In genomic region chr13:23757211-23757773, GRCm38 (mm10) we compare ENCODE assay signal across 8 mouse cellular contexts. TPM values are rescaled to one million over a fixed set of nuclear protein-coding genes. Genes with fewer than 3 reads are reported as not detected.
DNase-seq lines count a peak whose midpoint lies in the region; ATAC-seq lines count a peak whose summit lies in the region.

No protein-coding gene starts in this region.

- peak overlapping the region; percentile 76 for H3K27ac ChIP-seq in hindbrain, embryonic 14.5 days
- H3K27ac ChIP-seq in midbrain, embryonic 11.5 days (ENCODE audit: low read depth, low read length), result peak overlapping the region; percentile 70

- peaks cover 17% of the 10 kb centered on the region for H3K4me1 ChIP-seq in hindbrain, embryonic 14.5 days (replicated peaks; ENCODE audit: control insufficient read depth, insufficient read depth, low read length)
- H3K4me1 ChIP-seq in midbrain, embryonic 11.5 days (ENCODE audit: control insufficient read depth, insufficient read depth, low read length), result peaks cover 20% of the 10 kb centered on the region

- peak overlapping the region; percentile 62 for H3K9ac ChIP-seq in hindbrain, embryonic 14.5 days
- H3K9ac ChIP-seq in midbrain, embryonic 11.5 days (ENCODE audit: low read length), result peak overlapping the region; percentile 71

- H3K4me2 ChIP-seq in hindbrain, embryonic 14.5 days (replicated peaks), result peak overlapping the region; percentile 71
- peak overlapping the region; percentile 45 for H3K4me2 ChIP-seq in midbrain, embryonic 11.5 days

- intact Hi-C loops in gastrocnemius, postnatal 36 days (cut with DNase I), result loop anchor here (10.0 kb wide), 1 partner anchor 1712 kb away; the partner anchor contains the start of genes Hist1h2ag, Hist1h2bj and Hist1h4i

- H3K9me3 ChIP-seq in hindbrain, embryonic 14.5 days (ENCODE audit: control insufficient read depth, low read length), result no peaks in the 10 kb centered on the region
- no peaks in the 10 kb centered on the region for H3K9me3 ChIP-seq in midbrain, embryonic 11.5 days (ENCODE audit: control insufficient read depth, low read length)

- peak overlapping the region; percentile 33 for H3K4me3 ChIP-seq in hindbrain, embryonic 14.5 days (replicated peaks; ENCODE audit: low read length)
- H3K4me3 ChIP-seq in midbrain, embryonic 11.5 days (ENCODE audit: low read depth, low read length), result peak overlapping the region; percentile 19

- peak; percentile 62 for DNase-seq in spleen, adult 12 weeks (ENCODE audit: low spot score)
- DNase-seq in spleen, postnatal 36 days (ENCODE audit: low spot score in 2 of 2), result no peak
- peak; percentile 62 for DNase-seq in c-Kit-negative CD71-positive TER-119-positive erythroid progenitor cells, embryonic 14.5 days (ENCODE audit: low read depth, low spot score)
- peak; percentile 35 for DNase-seq in hindbrain, embryonic 14.5 days (ENCODE audit: low spot score)
- DNase-seq in midbrain, embryonic 11.5 days (ENCODE audit: low spot score, missing footprints), result peak; percentile 96
- DNase-seq in MN1 (ENCODE audit: low spot score), result no peak
- no peak for DNase-seq in gastrocnemius, postnatal 36 days
- no peak for DNase-seq in urinary bladder, postnatal 4 days (ENCODE audit: low spot score in 2 of 2)

- no peaks in the 10 kb centered on the region for H3K27me3 ChIP-seq in hindbrain, embryonic 14.5 days (ENCODE audit: control insufficient read depth, insufficient read depth, low read length)
- no peaks in the 10 kb centered on the region for H3K27me3 ChIP-seq in midbrain, embryonic 11.5 days (ENCODE audit: control insufficient read depth, insufficient read depth, low read length)

- no peaks in the 10 kb centered on the region for H3K36me3 ChIP-seq in hindbrain, embryonic 14.5 days (replicated peaks; ENCODE audit: control insufficient read depth, insufficient read depth)
- no peaks in the 10 kb centered on the region for H3K36me3 ChIP-seq in midbrain, embryonic 11.5 days (ENCODE audit: control insufficient read depth, insufficient read depth, low read length)

- 2% methylated on average over 15 of the region's 23 CpGs for WGBS in hindbrain, embryonic 14.5 days
- 2% methylated on average over 13 of the region's 23 CpGs for WGBS in midbrain, embryonic 11.5 days

- no peak; the same call in 1 of the 2 replicates for ATAC-seq in hindbrain, embryonic 14.5 days (ENCODE audit: low FRiP score)
- no peak; the same call in 1 of the 2 replicates for ATAC-seq in midbrain, embryonic 11.5 days (ENCODE audit: low FRiP score)

RNA-seq across cellular contexts. Expression of gene Hist1h4b, which starts 0.5 kb away (rescaled TPM):
- 2.1 TPM in 1 of 2 replicates, not detected in the other for polyA plus RNA-seq in hindbrain, embryonic 14.5 days (2014; fragmentation: Nextera tagmentation; extraction: Ambion mirVana)
- polyA plus RNA-seq in midbrain, embryonic 11.5 days (2014; fragmentation: Nextera tagmentation; extraction: Ambion mirVana), result 3.9 and 5.5 TPM in 2 replicates
- total RNA-seq in gastrocnemius, postnatal 36 days (2021), result 1 to 10 TPM; 5.8 to 8.4 TPM

RNA-seq across cellular contexts. Expression of gene Hist1h4a, which starts 3.7 kb away (rescaled TPM):
- polyA plus RNA-seq in hindbrain, embryonic 14.5 days (2014; fragmentation: Nextera tagmentation; extraction: Ambion mirVana), result 0.55 TPM in 1 of 2 replicates, not detected in the other
- 0.49 and 0.55 TPM in 2 replicates for polyA plus RNA-seq in midbrain, embryonic 11.5 days (2014; fragmentation: Nextera tagmentation; extraction: Ambion mirVana)
- total RNA-seq in gastrocnemius, postnatal 36 days (2021), result 1 to 10 TPM; 6.4 to 7.2 TPM

RNA-seq across cellular contexts. Expression of gene Hist1h3a, which starts 4.9 kb away (rescaled TPM):
- polyA plus RNA-seq in hindbrain, embryonic 14.5 days (2014; fragmentation: Nextera tagmentation; extraction: Ambion mirVana), result 0.94 and 2.1 TPM in 2 replicates
- 3.0 and 5.1 TPM in 2 replicates for polyA plus RNA-seq in midbrain, embryonic 11.5 days (2014; fragmentation: Nextera tagmentation; extraction: Ambion mirVana)
- total RNA-seq in gastrocnemius, postnatal 36 days (2021), result 10 to 100 TPM in 1 of 2 experiments, 1 to 10 TPM in 1; 9.9 to 14.4 TPM

RNA-seq across cellular contexts. Expression of gene Hist1h3b, which starts 5.2 kb away (rescaled TPM):
- polyA plus RNA-seq in hindbrain, embryonic 14.5 days (2014; fragmentation: Nextera tagmentation; extraction: Ambion mirVana), result 1.1 and 1.8 TPM in 2 replicates
- 7.5 and 13.2 TPM in 2 replicates for polyA plus RNA-seq in midbrain, embryonic 11.5 days (2014; fragmentation: Nextera tagmentation; extraction: Ambion mirVana)
- total RNA-seq in gastrocnemius, postnatal 36 days (2021), result 10 to 100 TPM; 14.2 to 14.3 TPM

RNA-seq across cellular contexts. Expression of gene Hist1h1a, which starts 6.2 kb away (rescaled TPM):
- 0.50 and 1.1 TPM in 2 replicates for polyA plus RNA-seq in hindbrain, embryonic 14.5 days (2014; fragmentation: Nextera tagmentation; extraction: Ambion mirVana)
- 3.5 and 3.7 TPM in 2 replicates for polyA plus RNA-seq in midbrain, embryonic 11.5 days (2014; fragmentation: Nextera tagmentation; extraction: Ambion mirVana)
- total RNA-seq in gastrocnemius, postnatal 36 days (2021), result 1 to 10 TPM; 5.6 to 7.4 TPM

Comparison
In these comparisons a context has a peak if more than half of its experiments do, and no peak if none do; other contexts are left out.
1. DNase-seq: peak in spleen, adult 12 weeks (single experiment), c-Kit-negative CD71-positive TER-119-positive erythroid progenitor cells, embryonic 14.5 days (single experiment), hindbrain, embryonic 14.5 days (single experiment) and midbrain, embryonic 11.5 days (single experiment); none in spleen, postnatal 36 days (0 of 2), MN1 (single experiment), gastrocnemius, postnatal 36 days (0 of 2) and urinary bladder, postnatal 4 days (0 of 2).